Mouse (Mus musculus) fat pad, adult 2 months (tissue): ENCODE measurements around the gene Acss1.

ENCODE experiments used
- DNase-seq: peaks from one replicate; pipeline ENCODE4 v3.0.0-alpha.2; 2011; ENCODE audit warnings: low read depth, low spot score; ENCODE audit errors: extremely low read depth

Gene Acss1

DNA sequence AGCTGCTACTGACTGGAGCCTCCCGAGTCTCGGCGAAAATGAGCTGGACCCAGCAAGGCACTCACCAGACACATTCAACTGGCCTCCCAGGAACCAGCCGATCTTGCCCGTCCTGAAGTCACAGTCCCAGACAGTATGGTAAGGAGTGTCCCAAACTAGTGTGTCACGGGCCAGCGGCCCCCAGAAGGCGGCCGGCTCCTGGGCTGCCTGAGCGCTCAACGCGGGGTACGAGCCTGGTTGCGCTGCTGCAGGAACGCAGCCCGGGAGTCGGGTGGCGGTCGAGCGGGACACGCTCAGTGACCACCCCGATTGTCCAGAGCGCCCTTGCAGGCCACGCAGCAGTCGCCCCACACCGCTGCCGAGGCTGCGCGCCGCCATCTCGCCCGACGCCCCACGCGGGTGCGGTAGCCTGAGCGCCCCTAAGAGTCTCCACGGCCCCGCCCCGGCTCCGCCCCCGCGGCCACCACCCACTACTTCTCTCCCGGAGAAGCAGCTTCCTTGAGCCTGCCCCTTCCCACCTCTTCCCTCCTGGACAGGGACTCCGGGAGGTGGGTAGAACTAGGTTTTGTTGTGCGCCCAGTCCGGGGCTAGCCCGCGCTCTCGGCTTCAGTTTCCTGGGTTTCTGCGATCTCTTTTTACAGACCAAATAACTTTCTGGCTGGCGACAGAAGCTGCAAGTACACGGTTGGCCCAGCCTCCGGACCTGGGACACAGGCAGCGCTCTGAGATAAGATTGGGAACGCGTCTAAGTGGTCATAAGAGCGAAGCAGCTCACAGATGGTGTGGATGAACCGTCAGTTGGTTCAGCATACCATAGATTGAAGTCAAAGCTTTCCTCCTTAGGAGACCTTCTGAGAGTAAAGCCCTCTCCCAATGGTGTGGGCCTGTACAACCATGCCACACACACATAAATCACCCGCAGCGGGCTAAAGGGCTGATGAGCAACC is at the start of gene Acss1:
TSS of gene Acss1 (minus strand) at position 681 of the 947 bp plus-strand sequence.
- DNase-seq: no peak

DNA sequence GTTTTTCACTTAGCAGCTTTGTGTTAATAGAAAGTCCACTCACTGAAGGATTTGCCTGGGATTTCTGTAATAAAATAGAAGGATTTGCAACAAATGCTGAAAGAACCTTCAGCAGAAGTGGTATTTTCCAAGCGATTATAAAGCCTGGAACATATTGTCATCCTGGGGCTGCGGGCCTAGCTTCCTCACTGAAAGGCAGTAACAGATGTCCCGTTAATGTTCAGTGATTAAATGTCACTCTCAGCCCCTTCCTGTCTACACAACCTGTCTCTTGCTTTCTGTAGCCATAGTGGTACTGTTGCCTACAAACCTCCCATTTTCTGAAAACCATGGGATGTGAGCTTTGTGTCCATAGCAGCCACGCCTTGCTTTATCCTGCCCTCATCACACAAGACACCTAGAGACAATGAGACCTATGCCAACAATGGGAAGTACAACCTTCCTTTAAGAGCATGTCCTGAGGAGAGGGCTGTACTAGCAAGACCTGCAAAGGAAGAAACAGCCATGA is 43.9 kb upstream of the Acss1 start:
- DNase-seq: no peak

DNA sequence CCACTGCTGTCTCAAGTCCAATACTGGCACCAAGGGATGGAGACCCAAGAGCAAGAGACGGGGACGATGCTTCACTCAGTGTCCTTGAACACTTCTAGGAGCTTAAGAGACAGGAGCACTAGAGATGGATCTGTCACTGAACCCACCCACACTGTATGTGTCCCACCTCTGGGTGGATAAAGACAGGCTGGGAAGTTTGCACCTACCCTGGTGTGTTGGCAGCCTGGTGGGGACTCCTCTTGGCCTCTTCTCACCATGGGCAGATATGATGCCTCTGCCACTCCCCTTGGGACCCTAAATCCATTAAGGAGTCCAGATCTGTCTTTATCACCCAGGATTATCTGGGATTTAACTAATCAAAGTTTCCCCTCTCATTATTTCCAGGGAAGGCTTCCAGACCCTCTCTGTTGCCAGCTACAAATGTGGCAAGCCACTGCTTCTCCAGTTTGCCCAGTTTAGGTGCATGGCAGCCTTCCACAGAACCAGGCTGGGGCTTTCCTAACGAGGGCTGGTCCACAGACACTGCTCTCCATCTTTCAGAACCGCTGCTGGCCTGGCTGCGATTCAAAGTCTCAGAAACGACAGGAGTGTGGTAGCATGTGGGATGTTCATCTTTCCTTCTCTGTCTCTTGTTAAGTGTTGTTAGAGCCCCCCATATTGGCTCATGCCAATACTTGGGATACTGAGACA is 23.3 kb upstream of the Acss1 start:
- no peak for DNase-seq

DNA sequence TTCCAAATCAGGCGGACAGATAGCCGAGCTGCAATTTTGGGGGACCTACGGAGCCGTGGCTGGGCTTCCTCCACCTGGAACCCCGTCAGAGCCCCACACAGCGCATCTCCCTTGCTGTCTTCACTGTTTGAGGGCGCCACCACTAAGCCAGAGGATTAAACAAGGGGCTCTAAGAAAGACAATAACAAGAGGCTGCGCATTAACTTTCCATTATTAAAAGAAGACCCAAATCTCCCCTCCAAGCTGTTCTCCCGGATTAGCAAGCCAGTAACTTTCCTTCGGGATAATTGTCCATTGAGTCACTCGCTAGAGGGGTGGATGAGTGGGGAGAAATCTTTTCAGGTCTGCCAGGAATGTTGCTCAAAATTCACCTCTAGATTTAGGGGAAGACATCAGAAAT is 21.9 kb upstream of the Acss1 start:
- DNase-seq: no peak

DNA sequence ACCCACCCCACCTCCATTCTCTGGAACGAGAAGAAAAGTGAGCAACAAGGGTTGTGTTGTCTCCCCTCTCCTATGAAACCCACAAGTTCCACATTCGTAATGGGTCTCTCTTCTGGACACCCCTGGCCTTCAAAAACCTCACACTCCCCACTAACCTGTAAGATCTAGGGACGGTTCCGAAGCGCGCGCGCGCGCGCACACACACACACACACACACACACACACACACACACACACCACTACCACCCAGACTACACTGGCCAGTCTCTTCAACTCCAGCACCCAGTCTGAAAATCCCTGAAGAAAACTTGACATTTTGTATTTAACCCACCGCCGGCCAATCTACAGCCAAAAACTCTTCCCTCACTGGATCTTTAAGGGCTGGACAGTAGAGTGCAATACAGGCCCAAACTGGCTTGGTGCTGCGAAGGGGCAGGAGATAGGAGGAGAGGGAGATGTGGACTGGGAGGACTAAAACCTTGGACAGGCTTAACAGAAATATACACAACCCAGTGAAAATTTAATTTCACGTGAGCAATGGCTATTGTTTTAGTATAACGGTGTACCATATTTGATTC is 21.0 kb upstream of the Acss1 start, which contains the start of gene Vsx1:
TSS of gene Vsx1 (minus strand) at position 138 of the 578 bp plus-strand sequence.
- no peak for DNase-seq

DNA sequence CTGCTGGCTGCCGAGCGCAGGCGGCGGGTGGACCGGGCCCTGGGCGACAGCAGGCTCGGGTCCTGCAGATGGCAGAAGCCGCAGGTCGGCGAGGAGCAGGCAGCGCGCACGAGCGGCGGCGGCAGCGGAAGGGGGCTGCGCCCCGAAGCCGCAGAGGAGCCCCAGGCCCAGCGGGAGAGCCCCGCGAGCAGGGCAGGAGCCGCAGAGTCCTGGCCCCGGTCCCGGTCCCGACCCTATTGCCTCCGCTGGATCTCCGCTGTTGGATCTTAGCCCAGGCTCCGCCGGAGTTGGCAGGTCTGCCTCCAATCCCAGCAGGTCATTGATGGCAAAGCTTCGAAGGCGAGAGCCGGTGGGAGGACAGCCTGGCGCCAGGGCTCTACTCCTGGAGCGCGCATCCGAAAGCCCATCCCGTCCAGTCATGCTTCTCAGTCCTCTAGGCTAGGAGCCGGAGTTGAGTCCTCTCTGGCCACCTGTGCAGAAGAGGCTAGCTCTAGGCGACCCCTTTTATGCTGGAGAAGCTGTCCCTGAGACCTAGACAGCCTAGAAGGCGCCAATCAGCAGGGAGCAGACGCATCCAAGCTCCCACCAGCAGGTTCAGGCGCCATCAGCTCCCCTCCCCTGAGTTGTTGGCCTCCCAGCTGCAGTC is 20.4 kb upstream of the Acss1 start:
- no peak for DNase-seq

DNA sequence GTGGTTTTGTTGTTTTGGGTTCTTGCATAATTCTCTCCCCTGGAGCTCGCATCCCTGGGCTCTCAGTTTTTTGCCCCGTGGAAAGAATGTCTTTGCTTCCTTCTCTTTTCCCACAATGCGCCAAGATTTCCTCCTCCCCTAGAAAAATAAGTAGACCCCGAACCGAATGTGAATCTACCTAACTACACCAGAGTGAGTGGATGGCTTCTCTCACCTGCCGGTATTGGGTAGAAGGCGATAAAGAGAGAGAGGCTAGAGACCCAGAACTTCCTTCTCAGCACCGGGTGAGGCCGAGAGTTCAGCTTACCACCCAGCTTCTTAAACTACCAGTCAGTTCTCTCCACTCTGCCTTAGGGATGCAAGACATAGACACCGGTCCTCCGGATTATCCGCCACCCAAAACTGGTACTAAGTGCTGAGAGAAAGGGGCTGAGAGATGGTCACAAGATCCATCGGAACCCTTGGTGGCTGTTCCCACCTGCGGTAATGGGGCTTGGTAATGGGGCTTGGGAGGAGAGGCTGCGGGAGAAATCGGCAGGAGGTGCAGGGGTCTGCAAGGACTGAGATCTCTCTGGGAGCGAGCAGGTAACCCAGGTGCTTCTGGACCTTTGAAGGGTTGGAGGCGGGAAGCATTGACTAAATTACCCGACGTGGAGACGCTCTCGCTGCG is 19.7 kb upstream of the Acss1 start:
- no peak for DNase-seq

DNA sequence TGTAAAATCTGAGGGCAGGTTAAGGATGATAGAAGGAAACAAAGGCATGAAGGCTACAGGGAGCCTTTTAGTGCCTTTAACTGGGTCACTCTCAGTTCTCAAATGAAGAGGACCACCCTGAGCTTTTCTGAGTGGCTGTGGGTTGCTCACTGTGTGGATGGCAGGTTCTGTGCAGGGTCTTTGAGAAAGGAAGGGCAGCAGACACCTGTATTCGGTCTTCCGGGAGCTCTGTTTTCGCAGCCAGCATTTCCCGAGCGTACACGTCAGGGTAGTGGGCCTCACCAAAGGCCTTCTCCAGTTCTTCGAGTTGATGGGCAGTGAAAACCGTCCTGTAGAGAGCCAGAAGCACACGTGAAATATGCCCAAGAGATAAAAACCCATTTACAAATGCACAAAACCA is 17.1 kb upstream of the Acss1 start:
- no peak for DNase-seq

DNA sequence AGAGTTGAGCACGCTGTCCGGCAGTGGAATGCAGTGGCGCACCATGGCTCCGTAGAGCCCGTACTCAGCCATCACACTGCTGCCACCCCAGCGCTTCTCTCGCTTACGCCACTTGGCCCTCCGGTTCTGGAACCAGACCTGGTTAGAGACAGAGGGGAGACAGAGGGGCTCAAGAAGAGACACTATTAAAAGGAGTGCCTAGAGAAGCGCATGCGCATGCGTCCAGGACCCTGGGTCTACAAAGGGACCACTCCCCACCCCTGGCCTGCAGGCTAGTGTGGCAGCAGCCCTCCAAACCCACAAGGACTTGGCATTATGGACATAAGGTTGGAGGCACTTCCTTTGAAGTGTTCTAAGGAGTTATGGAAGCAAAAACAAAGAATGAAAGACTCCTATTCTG is 16.2 kb upstream of the Acss1 start:
- no peak for DNase-seq

DNA sequence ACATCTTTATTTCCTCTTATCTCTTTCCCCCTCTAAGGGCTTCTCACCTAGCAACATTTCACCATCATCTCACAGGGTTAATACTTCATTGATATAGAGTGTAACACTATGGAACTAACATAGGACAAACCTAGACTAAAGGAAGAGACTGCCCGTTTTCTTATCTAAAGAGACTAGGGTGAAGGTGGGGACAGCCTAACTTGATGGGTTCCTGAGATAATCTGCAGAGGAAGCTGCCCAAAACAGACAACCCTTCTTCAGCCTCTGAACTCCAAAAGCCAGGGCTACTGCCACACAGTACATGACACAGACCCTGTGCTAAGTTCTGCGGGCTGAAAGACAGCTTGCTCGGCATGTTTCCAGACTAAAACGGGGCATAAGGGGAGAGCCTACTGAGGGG is 13.3 kb upstream of the Acss1 start:
- no peak for DNase-seq

DNA sequence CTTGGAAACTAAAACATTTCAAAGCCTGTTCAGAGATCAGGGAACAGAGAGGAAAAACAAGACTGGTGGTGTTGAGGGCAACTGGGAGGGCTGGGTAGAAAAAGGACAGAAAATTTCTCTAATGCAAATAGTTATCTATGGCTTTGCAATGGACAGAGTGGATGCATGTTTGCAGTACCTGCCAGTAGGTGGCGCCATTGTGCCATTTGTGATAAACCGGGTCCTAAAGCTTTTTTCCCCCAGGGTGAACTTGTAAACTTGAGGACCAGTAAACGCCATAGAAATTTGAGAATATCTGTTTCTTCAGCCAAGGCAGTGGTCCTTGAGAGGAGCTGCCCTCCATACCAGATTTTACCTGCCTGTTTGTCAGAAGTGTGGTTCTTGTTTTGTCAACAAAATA is 10.1 kb upstream of the Acss1 start:
- no peak for DNase-seq

DNA sequence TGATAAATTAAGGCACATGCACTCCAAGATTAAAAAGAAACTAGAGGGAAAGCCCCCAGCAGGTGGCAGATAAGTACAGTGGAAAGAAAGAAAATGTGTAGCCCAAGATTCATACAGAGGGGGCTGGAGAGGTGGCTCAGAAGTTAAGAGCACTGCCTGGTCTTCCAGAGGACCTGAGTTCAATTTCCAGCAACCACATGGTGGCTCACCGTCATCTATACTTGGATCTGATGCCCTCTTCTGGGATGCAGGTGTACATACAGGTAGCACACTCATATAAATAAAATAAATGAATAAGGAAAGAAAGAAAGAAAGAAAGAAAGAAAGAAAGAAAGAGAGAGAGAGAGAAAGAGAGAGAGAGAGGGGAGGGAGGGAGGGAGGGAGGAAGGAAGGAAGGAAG is 7.2 kb upstream of the Acss1 start:
- no peak for DNase-seq

DNA sequence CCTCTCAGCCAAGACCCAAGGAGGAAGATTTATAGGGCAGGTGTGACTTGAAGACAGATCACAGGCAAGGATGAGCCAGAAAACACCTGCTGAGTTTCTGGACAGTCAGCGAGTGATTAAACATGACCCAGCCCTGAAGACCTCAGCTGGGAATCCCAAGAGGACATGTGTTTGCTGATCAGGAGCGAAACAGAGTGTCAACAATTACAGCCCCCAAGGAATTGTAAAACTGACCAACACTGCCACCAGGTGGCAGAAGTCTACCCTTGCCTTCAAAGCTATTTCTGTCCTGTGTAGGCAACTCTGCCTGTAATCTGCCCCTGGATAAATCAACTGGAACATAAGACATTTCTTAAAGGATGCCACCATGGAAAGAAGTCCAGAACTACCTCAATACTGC is 6.6 kb upstream of the Acss1 start:
- DNase-seq: no peak

DNA sequence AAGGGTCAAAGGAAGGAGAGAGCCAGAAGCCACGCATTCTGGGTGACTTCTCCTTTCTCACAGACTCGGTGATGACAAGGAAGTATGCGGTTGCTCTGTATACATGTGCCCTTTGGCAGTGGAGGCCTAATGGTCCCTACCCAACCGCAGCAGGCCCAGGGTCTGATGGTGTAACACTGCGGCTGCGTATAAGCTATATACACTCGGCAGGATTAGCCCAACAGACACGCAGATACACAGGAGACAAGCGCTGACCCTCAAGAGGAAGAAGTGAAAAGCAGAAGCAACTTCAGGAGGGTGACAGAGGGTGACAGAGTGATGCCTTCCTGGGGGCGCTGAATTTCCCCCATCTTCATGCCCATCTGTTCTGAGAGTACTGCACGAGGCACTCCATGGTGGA is 5.6 kb upstream of the Acss1 start:
- DNase-seq: no peak

DNA sequence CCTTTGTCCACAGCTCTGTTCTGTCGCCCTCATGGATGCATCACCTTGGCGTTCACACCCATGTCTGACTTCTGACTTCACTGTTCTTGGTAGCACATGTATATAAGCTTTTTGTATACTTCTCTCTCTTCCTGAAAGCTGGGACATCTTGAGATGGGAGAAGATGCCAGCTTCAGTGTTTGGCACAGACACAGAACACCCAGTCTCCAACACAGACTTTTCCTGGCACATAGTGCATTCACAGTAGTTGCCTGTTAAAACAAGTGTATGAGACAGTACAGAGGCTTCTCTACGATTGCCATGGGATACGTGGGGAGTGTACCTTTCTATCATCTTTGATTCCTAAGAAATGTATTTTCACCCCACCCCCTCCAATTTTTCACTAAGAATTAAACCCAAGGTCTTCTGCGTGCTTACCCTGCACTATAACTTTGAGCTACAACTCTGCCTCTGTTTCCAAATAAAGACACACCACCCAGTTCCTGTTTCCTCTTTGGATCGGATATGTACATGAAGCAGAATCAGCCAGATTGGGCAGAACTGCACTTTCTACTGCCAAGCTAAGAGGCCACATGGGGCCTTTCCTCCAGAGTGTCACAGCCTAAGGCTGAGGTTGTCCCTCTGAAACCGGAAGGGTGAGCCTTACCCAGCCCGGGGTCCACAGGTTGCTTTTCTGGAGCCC is 3.5 kb upstream of the Acss1 start:
- DNase-seq: no peak

DNA sequence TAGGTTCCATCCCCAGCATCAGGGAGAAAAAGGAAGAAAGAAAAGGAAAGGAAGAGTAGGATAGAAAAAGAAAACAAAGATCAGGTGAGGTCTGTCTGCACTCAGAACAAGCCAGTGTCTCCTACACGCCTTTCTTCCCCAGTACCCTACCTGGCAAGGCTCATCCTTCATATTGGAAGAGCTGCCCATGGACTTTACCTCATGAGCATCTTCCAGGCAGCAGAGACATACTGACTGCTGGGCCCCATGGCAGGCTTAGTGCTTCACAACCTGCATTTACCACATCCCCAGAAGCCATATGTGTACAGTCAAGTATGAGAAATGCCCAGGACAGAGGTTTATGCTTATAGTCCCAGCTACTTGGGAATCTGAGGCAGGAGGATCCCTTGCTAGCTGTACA is 2.6 kb upstream of the Acss1 start:
- no peak for DNase-seq

DNA sequence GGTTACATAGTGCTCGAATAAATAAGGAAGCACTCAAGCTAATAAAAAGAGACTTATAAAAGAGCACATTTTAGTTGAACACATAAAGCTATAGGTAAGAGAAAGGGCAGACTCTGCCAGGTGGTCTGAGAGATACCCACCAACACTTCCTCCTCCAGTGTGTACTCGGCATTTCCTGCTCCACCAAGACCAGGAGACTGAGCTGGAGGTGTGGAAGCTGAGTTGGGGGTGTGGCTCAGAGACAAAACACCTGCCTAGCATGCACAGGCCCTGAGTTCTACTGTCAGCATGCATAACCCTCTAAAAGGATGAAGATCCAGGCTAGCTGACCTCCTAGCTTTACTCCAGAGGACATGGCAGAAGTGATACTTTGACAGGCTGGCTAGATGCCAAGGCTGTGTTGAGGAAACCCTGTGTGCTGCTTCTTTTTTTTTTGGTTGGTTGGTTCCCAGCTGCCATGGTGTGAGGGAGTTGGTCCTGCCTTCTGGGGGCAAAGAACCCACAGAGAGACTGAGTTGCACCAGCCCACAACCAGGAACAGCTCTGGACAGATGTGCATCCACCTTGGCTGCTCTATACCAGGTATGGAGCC is 1.2 kb upstream of the Acss1 start:
- no peak for DNase-seq

DNA sequence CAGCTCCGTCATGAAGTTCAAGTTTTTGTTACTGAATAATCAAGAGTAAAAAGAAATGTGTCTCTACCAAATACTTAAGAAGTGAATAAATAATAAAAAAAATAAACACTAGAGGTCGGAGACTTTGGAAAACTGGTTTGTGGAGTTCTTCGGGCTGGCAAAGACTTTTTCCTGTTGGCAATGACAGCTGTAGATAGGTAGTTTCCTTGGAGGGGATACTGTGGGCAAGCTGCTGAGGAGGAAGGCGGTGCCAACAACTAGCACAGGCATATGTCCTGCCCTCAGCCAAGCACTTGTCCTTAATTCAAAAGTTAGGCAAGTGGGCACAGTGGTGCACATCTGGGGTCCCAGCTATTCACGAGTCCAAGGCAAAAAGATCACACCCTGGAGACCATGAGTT is 656 bp upstream of the Acss1 start:
- peak; percentile 42 for DNase-seq

DNA sequence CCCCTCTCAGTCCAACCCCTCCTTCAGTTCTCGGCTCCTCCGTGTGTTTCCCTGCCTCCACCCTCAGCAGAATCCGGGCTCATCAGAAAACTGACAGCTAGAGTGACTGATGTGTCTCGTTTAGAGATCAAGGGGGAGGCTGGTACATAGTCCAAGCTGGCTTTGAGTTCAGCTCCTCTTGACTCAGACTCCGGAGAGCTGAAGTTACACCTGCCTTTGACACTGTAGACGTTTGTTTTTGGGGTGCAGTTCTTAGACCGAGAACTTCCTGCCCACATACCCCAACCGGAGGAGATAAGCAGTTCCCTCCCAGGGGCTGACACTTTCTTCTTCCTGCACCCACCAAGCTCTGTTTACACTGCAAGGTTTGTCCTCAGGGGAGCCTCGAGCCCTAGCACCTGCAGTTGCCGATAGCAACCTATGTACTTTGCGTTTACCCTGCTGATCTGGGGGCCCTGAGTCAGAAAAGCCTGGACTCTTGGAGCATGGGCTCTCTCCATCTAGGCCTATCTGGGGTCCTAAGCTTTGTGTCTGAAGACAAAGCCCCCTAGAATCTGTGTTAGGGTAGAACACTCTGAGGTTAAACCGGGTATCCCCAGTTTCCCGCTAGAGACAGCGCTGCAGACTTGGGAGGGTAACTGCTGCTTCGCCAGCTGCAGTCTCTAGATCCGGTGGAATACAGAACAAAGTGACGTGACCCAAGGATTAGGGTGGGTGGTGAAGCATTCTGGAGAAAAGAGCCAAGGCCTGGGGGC is 1.1 kb downstream of the Acss1 start:
- no peak for DNase-seq
